Mouse (Mus musculus) induced T-regulatory cell, adult 2 months (primary cell): ENCODE measurements around the gene Ptprg.

Source experiments
- DNase-seq: peaks from one replicate; pipeline ENCODE4 v3.0.0-alpha.2; 2012; ENCODE audit warnings: low read depth

Gene Ptprg

DNA sequence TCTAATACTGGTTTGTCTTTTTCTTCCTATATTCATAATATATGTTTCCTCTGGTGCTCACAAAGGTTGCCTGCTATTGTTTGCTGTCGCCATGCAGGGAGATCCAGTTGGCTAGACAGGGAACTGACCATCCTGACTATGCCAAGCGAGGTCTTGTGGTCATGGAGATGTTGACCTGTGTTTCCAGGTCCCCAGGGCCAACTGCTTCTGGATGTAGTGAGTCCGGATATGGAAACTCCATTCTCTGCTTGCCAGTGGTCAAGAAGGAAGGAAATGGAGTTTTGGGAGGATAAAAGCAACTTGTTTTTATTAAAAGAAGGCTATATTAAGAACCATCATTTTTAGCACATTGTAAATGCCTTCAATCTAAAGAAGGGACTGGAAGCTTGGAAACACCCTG lies 327.8 kb downstream of the Ptprg start:
- no peak for DNase-seq

DNA sequence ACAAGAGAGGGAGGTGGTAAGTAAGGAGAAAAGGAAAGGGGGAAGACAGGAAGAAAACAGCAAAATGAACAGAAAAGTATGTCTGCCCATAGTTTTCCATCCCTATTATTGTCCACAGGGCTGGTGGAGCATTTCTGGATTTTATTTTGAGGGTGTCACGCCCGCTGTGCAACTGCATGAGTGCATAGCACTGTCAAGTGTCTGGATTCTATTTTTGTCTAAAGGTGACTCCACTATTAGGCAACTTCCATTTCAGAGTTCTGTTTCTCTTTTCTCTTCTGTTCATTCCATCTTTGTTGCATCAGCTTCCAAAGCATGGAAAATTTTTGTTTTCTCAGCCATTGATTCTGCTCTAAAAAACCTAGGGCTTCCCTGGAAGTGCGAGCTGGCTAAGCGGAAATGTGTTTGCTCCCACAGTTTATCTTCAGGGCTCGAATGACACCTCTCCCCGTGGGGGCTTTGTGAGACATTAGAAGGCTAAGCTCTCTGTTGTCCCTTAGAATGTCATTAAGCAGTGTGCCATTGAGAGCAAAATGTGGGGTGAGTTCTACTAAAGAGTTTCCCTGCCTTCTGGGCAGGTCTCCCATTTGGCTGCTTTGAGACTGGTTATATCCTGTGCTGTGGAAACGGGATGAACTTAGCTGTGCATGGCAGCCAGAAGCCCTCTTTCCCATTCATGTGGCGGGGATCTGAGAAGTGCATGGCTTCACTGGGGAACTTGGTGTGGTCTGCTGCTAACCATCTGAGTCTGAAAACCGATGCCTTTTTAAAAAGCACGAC lies 330.0 kb downstream of the Ptprg start:
- DNase-seq, result no peak

DNA sequence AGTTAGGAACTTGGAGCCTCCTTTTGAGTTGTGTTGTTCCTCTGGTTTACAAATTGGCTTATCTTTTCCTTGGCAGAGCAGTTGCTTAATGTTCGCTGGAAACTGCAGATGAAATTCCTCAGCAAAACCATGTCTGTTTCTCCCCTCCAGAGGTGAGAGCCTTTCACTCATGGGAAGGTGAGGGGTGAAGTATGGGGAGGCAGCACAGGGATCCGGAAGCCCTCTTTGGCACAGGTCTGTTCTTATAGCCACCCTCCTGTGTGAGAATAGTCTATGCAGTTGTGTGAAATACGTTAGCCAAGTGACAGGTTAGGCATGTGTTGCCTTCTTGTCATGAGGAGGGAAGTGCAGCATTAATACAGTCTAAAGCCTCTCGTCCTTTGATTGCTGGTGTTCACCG lies 330.7 kb downstream of the Ptprg start:
- DNase-seq, result no peak

DNA sequence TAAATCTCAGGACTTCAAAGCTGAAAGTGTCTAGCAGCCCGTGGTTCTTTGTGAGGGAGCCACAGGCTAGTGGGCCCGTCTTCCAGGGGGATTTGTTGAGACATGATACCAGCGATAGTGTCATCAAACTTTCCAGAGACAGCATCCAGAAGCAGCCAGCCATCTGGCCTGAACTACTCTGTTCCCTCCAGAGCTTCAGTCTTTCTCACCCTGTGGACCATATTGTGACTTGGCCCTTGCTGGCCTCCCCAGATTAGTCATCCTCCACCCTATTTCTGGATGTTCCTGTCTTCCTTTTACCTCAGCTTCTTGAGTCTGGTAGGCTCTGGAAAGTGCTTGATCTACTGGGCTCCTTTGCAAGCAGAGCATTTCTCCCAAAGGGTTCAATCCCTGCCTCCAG lies 333.1 kb downstream of the Ptprg start:
- no peak for DNase-seq

DNA sequence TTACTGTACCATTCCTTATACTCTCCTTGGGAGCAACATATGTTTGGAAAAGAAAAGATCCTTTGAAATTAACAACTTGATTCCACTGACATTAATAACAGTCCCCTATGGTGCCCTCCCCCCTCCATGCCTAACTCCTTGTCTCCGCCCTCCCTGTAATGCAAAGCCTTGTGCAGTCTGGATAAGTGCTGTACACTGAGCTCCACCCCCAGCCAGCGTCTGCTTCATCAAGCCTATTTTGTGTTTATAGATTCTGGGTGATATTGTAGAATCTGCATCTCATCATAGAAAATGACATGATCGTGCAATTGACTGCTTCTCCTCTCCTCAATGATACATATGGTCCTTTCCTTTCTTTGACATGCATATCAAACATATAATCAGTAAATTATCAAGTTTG lies 337.6 kb downstream of the Ptprg start:
- no peak for DNase-seq

DNA sequence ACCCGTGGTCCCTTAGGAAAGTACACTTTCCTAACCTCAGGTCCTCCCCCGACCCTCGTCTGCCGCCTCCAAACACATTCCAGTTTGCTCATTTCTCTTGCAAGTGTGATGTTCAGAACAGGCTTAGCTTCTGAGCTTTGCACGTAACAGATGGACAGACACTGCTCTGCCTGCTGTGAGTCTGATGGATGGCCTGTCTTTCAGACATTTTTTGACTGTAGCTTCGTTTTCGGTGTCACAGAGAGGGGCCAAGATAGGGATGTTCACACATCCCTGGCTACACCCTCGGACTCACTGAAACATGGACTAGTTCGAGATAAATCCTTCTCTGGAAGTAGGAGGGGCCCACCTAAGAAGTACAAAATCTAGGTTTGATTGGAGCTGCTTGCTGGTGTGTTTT lies 339.3 kb downstream of the Ptprg start:
- DNase-seq, result no peak

DNA sequence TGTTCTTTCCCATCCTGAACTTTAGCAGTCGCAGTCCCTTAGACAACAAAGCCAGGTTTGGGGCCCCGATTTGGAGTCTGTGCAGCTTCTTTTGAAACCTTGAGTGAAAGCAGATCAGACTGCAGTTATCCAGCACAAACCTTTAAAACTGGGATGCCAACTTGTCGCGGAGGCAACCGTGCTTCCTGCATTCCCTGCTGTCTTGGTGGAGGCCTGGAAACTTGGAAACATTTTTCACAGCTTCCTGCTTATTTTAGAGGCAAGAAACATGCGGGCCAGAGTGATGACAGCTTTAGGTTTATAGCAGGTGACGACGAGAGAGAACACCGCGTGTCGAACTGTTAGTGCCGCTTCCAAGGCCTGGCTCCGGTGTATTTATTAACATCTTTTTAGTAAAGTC lies 342.2 kb downstream of the Ptprg start:
- DNase-seq, result no peak

DNA sequence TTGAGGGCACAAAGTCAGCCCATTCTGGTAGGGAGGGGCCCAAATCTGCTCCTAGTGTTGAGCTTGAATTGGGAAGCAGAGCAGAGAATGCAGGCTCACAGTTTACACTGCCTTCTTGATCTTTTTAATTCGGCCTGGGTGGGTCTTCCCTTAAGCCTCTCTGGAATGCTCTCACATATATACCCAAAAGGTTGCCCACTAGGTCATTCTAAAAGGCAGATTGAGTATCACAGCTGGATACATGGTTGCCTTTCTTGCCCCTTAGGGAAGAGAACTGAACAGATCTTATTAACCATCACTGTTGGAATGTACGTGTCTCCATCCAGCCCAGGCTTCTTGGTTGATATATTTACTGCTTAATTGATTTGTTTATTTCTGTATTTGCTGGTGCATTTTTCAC lies 349.5 kb downstream of the Ptprg start:
- no peak for DNase-seq

DNA sequence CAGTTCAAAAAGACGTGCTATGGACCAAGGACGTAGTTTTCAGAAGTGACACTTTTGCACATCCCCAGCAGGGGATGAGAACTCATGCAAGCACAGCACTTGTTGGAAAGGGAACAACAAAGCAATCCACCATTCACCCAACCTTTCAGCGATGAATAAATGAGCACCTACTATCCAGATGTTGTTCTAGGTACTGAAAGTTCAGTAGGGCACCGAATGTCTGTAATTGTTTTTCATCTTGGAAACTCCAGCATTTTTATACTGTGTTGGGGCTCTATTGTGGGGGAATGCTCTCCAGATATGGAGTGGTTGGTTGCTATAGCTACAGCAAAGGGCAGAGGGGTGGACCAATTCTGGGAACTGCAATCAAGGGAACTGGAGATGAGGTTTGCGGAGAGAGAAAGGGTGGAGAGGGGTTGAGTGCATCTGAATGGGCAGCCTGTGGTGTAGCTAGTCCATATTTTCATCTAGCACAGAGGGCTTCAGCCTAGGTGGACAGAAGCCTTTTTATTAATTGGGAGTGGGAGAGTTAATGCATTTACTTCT lies 352.9 kb downstream of the Ptprg start:
- DNase-seq, result no peak

DNA sequence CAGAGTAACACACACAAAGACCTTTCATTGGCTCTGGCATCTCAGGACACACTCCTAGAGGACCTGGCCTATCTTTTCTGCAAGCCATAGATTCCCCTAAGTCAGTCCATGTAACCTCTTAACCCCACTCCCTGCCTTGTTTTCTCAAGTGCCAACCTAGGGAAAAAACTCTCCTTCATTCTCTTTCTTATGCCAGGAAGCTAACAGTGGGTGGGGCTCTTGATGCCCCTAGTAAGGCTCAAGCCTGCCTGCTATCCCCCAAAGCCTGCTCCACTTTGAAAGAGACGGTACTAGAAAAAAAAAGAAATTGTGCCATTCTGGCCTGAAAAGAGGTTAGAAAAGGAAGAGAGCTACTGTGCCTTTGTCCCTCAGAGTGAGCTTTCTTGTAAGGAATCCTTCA lies 358.9 kb downstream of the Ptprg start:
- no peak for DNase-seq

DNA sequence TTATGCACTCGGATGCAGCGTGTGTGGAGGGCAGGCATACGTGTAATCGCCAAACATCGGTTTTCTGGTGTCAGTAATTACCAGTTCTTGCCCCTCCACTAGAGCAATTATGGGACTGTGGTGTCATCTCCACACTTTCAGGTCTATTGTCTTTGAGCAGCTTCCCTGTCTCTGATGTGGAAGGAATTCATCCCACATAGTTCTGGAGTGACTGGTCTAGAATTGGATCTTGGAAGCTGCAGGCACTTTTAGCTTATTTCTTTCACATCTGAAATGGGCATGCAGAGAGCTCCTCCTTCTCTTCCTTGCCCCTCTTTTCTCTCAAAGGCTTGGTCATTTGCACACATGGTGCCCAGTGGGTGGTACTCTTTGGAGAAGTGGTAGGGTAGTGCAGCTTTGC lies 363.9 kb downstream of the Ptprg start:
- no peak for DNase-seq

DNA sequence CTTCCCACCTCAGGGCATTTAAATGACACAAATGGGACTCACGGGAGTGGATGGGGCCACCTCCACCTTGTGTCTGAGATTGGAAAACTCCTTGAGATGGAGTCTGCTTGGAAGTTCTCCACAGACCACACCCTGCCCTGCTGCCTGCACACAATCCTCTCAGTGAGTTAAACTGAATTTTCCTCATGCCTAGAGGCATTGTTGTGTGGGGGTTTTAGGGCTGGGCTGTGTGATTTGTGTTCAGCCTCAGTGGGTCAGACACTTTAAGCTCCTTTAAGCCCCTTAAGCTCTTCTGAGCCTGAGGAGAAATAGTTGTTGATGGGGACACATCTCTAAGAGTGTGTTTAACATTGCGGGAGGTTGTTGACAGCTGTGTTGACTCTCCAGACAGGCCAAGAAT lies 375.2 kb downstream of the Ptprg start:
- DNase-seq, result no peak

DNA sequence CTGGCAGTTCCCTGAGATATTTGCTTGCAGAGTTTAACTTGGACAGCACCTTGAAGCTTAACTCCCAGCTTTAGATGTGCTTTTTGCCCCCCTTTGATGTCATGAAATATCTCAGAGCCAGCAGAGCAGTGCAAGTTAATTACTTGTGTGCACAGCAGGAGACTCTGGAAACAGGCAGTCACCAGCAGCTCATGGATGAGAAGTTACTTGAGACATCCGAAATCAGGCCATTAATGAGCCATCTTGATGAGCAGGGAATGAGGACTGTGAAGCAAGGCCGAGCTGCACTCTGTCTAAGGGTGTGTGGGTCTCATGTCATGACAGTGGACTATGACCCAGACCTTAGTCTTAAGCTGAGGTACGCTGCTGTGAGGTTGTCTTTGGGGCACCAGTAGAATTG lies 379.2 kb downstream of the Ptprg start:
- DNase-seq, result no peak

DNA sequence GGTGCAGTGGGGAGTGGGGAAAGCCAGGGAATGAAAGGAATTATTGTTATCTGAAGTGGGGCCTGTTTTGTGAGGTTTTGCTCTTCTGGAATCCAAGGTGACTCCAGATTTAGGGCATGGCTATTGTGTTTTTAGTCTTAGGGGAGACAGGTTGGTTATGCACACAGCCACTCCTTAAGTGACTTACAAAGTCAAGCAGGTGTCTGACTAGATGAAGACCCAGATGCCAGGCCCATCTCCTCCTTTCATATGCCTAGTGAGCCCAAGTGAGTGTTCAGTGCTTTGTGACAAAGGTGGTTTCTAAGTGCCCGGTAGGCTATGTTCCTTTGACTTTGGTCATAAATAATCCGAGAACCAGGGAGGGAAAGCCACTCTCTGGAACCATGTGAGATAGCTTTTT lies 381.2 kb downstream of the Ptprg start:
- DNase-seq, result no peak

DNA sequence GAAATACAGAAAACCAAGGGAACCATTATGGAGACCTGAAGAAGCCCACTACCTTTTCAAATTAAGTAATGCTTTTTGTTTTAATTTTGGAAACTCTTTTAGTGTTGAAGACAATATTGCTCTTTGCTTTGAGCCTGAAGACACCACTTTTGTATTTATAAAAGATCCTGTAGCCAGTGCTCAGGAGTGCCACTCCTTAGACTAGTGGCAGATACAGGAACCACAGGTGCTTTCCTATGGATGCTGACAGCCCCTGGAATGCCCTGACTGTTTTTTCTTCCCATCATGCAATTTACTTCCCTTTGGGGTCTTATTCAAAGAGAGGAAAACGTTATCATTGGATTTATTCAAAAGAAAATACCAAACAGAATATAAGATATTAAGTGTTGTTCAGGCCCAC lies 381.9 kb downstream of the Ptprg start:
- DNase-seq, result no peak

DNA sequence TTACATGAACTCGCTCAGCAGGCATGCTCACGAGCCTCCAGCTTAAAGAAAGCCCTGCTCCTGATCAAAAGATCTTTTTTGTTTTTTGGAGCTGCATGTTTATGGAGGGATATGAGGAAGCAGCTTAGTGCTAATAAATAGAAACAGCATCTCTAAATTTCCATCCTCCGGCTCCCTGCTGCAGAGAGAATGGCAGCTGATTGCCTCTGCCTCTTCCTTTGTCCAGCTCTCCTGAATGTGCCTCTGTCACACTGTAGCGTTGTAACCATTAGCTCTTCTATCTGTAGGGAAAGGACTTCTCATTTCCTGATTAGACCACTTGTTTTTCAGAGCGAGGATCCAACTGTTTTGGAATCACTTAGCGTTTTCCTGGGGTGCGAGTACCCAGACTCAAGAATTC lies 382.4 kb downstream of the Ptprg start:
- no peak for DNase-seq

DNA sequence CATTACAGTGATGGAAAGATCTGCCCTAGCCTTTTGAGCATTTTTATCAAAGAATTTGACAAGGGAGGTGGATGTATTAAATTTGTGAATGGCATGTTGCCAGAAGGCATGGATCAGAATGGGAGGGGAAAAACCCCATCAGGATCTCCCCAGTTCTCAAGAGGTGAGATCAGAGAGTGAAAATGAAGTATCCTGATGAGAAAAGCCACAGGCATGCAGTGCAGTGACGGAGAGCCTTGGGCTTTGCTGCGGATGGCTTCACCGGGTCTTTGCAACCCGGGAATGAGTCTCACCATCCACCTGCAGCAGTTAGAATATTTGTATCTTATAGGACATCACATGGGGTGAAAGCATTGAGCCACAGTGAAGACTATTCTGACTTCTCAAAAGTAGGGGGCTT lies 385.6 kb downstream of the Ptprg start:
- no peak for DNase-seq

DNA sequence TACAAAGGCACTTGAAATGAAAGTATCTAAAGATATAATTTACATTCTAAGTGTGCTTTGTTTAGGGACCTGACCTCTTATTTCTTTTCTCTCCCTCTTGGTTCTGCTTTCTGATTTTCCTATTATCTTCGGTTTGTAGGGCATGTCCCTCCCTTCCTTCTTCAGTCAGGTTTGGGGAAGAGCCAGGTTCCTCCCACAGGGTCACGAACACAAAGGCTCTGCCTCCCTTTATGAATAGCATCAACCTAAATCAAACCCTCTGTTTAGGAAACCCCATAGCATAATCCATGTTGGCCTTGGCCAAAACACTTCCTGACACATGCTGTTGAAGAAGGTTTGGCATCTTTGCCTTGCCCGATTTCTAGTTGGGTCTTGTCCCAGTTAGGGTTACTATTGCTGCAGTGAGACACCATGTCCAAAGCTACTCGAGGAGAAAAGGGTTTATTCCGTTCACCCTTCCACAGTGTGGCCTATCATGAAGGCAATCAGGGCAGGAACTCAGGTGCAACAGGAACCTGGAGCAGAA lies 388.7 kb downstream of the Ptprg start:
- no peak for DNase-seq

DNA sequence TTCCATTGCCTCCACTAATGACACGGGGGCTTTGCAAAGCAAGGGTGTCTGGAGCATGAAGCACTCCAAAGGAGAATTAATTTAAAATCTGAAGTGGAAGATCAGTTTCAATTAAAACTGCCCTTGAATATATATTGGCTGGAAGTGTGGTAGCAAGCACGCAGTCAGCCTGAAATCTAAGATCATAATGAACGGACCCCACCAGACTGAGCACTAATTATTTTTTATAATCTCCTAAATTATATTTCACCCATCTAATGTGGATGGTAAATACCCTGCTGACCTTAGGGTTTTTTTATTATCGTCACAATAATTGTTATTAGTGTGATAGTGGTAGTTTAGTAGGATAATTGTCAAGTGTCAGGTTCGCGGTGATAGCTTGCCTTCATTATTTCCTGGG lies 397.0 kb downstream of the Ptprg start:
- no peak for DNase-seq

DNA sequence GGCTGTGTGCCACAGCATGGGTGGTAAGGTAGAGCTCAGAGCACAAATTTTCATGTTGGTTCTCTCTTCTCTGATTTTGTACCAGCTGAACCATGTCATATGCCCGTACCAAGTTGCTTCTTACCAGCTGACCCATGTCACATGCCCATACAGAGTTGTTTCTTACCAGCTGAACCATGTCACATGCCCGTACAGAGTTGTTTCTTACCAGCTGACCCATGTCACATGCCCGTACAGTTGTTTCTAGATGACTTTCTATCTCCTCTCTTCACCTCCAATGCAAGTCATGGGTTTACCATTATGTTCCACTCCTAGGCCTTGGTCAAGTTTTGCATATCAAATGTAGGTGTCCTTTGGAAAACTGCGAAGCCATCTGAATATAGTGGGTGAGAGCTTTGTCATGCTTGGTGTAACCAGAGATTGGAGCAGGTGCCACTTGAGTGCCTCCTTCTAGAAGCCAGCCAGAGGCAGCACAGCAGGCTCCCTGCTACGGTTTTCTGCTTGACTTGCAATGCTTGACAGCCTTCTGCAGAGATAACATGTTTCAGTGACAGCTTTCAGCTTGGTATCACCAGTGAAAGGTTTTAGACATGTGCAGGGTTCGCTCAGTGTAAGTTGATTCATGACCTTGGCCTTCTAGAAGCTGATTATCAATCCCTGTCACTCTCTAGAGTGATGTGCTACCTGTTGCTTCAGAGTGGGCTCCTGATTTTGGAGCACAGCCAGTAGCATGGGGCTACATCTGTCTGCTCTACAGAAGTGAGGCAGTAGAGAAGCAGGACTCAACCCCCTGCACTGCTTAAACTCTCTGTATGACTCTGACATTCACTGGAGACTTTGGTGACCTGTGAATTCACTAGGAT lies 401.9 kb downstream of the Ptprg start:
- no peak for DNase-seq

DNA sequence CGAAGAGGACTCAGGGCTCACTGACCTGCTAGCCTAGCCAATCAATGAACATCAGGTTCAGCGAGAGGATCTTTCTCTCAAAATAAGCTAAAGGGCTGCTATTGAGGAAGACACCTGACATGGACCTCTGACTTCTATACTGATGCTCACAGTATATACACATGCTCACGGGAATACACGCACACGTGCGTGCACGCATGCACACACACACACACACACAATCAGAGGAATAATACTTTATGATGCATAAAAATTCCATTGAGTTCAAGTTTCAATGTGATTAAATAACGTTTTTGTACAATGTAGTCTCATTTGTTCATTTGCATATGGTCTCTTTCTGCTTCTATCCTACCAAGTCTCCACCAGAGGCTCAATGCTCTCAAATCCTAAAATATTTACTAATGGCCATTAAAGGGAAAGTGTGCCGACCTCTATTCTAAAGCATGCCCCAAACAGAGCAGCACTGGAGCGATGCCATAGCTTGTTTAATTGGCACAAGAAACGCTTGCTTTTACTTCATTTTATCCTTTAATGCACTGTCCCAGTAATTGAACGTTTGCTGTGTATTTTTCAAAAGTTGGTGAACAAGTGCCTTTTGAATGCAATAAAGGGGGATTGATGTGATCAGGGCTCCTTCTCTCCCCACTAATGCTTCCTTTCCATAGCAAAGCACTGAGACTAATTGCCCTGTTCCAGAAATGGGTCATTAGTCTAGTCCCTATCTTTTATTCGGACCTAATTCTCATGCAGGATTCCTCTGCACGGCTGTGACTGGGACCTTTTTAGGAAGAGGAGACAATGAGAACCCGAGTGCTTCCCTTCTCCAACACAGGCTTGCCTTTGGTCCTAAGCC lies 407.2 kb downstream of the Ptprg start:
- no peak for DNase-seq

DNA sequence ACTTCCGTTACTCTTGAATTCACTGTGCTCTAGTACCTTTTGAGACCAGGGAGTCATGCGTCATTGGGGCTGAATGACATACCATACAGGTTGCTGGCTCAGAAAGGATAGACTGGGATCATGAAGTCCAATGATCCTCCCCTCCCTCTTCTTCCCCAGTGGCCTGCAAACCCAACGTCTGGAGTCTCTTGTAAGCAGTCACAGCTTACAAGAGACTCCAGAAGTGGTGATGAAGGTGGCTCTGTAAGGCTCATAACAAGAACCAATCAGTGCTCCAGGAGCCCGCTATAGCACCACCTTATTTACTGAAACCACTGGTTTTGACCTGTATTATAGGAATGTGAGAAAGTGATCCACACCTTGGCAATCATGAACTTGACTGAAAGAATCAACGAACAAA lies 408.8 kb downstream of the Ptprg start:
- DNase-seq, result no peak
